In the genomic region with DNA sequence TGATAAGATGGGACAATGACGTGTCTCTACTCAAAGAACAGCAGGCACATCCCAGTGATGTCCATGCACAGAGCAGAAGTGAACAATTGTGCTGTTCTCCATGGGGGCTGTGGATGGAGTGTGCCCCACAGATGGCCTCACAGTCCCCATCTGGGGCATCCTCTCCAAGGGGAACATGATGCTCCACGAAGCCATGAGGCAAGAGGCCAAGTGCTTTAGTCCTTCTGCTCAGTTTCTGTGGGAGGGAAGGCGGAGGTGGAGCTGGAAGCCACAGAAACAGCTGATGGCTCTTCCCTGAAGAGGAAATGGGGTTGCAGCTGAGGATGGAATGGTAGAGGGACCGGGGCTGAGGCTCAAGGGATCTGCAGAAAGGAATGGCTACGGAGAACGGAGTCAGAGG, we compare ENCODE assay signal across 13 mouse cellular contexts.
DNase-seq lines count a peak whose midpoint lies in the region; ATAC-seq and TF ChIP-seq lines count a peak whose summit lies in the region.
"Had no signal": no experiment of that assay in that cellular context is flagged by ENCODE, and none has a peak within 500 bp of the region (broad histone marks: within the 10 kb centered on the region; RNA-seq: fewer than 3 reads in every experiment).

No protein-coding gene starts in this region.

- WGBS in midbrain, postnatal 0 days = 90% methylated on average over 6 of the region's 6 CpGs
- 90% methylated on average over 6 of the region's 6 CpGs for WGBS in midbrain, embryonic 13.5 days

- ATAC-seq in midbrain, postnatal 0 days (ENCODE audit: low FRiP score) = no peak
- ATAC-seq in midbrain, embryonic 13.5 days = no peak
- ATAC-seq: inflammation-experienced regulatory T-cells, adult 6 months had no signal

- peak; percentile 68 for DNase-seq in midbrain, postnatal 0 days (ENCODE audit: low spot score)
- peak; percentile 77 to 82 for DNase-seq in cerebellum, postnatal 14 days
- DNase-seq in layer of hippocampus, postnatal 25 days (ENCODE audit: extremely low spot score in 1 of 2, low spot score in 1 of 2) = peak; percentile 50 to 59
- DNase-seq in skeletal muscle tissue, adult 2 months (ENCODE audit: low read depth, low spot score) = peak; percentile 18
- no peak for DNase-seq in embryo, embryonic 9.5 days (ENCODE audit: extremely low spot score)
- no peak for DNase-seq in kidney, adult 11 months
- DNase-seq in c-Kit-positive CD71-positive TER-119-positive erythroid progenitor cells, embryonic 14.5 days (ENCODE audit: low spot score) = no peak
- DNase-seq: adrenal gland, postnatal 25 days; kidney, postnatal 4 days; lung, postnatal 14 days had no signal

- no peak overlapping the region for H3K4me3 ChIP-seq in midbrain, postnatal 0 days (ENCODE audit: low read depth, low read length)
- H3K4me3 ChIP-seq in midbrain, embryonic 13.5 days (replicated peaks) = no peak overlapping the region
- H3K4me3 ChIP-seq: midbrain, embryonic 12.5 days had no signal

- no peak for TF ChIP-seq CTCF in midbrain, postnatal 0 days (IDR thresholded peaks at IDR 0.05)

- no peaks in the 10 kb centered on the region for H3K27me3 ChIP-seq in midbrain, postnatal 0 days (ENCODE audit: insufficient read depth, low read length)
- no peaks in the 10 kb centered on the region for H3K27me3 ChIP-seq in midbrain, embryonic 13.5 days
- H3K27me3 ChIP-seq: midbrain, embryonic 12.5 days had no signal

- no peaks in the 10 kb centered on the region for H3K4me1 ChIP-seq in midbrain, postnatal 0 days (ENCODE audit: insufficient read depth, low read length)
- no peaks in the 10 kb centered on the region for H3K4me1 ChIP-seq in midbrain, embryonic 13.5 days (replicated peaks)
- H3K4me1 ChIP-seq: midbrain, embryonic 12.5 days had no signal

- no peak overlapping the region for H3K9ac ChIP-seq in midbrain, postnatal 0 days (replicated peaks; ENCODE audit: low read length, poor library complexity, severe bottlenecking)
- H3K9ac ChIP-seq in midbrain, embryonic 13.5 days (replicated peaks) = no peak overlapping the region
- H3K9ac ChIP-seq: midbrain, embryonic 12.5 days had no signal

- H3K4me2 ChIP-seq in midbrain, postnatal 0 days (ENCODE audit: low read depth, low read length, poor library complexity, severe bottlenecking) = no peak overlapping the region
- no peak overlapping the region for H3K4me2 ChIP-seq in midbrain, embryonic 13.5 days (replicated peaks)
- H3K4me2 ChIP-seq: midbrain, embryonic 12.5 days had no signal

- H3K9me3 ChIP-seq in midbrain, postnatal 0 days (ENCODE audit: low read length) = no peaks in the 10 kb centered on the region
- no peaks in the 10 kb centered on the region for H3K9me3 ChIP-seq in midbrain, embryonic 13.5 days
- H3K9me3 ChIP-seq: midbrain, embryonic 12.5 days had no signal

- H3K27ac ChIP-seq in midbrain, postnatal 0 days (ENCODE audit: low read depth, low read length) = no peak overlapping the region
- H3K27ac ChIP-seq in midbrain, embryonic 13.5 days = no peak overlapping the region
- H3K27ac ChIP-seq: midbrain, embryonic 12.5 days had no signal

- H3K36me3 ChIP-seq in midbrain, postnatal 0 days (ENCODE audit: insufficient read depth, low read length) = no peaks in the 10 kb centered on the region
- H3K36me3 ChIP-seq in midbrain, embryonic 13.5 days = no peaks in the 10 kb centered on the region
- H3K36me3 ChIP-seq: midbrain, embryonic 12.5 days had no signal

Comparison
In these comparisons a context has a peak if more than half of its experiments do, and no peak if none do; other contexts are left out.
1. DNase-seq: peak in midbrain, postnatal 0 days (single experiment), cerebellum, postnatal 14 days (2 of 2), layer of hippocampus, postnatal 25 days (2 of 2) and skeletal muscle tissue, adult 2 months (single experiment); none in embryo, embryonic 9.5 days (single experiment), kidney, adult 11 months (single experiment) and c-Kit-positive CD71-positive TER-119-positive erythroid progenitor cells, embryonic 14.5 days (single experiment).